Mouse (Mus musculus): ENCODE results near the gene Frrs1l.

Frrs1l gene

GRCm38 (mm10) chr4:56965586-56966179 lies 24.5 kb downstream of the Frrs1l start:
- DNase-seq (ENCODE audit: low spot score), result no peak

DNA sequence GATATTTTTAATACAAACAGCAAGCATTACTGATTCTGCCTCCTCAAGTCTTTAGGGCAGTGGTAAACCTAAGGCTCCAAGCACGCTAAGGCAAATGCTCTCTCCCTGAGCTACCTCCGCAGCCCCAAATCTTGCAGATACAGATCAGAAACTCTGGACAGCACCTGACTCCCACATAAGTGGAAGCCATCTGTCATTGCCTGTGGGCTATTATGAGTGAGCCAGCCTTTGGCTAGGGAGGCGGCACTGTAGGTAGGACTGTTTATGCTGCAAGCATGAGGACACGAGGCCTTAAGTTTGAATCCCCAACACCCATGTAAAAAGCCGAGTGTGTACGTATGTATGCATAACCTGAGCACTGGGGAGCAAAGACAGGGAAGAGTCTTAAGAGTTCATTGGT lies 26.5 kb downstream of the Frrs1l start:
- no peak for DNase-seq (ENCODE audit: low spot score)

GRCm38 (mm10) chr4:56961320-56961925 lies 28.8 kb downstream of the Frrs1l start:
- DNase-seq (ENCODE audit: low spot score), result no peak

DNA sequence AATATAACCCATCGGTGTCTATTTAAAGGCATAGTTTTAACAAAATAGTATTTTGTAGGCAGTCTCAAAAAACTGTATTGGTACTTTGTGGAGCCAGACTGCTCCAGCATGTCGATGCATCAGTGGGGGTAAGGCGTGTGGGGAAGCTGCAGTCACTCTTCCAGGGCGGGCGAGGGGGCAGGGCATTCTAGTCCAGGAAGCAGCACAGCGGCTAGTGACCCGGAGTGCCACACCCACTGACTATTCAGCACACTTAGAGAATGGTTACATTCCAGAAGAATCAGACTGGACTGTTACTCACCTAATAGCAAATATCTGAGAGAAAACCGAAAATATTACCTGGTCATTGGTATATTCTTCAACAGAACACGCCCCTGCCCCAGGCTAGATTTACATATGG lies 32.7 kb downstream of the Frrs1l start:
- no peak for DNase-seq (ENCODE audit: low spot score)

- DNase-seq (ENCODE audit: low spot score), result no peak
Measured at GRCm38 (mm10) chr4:56953235-56953634, 37.0 kb downstream of the Frrs1l start.

DNA sequence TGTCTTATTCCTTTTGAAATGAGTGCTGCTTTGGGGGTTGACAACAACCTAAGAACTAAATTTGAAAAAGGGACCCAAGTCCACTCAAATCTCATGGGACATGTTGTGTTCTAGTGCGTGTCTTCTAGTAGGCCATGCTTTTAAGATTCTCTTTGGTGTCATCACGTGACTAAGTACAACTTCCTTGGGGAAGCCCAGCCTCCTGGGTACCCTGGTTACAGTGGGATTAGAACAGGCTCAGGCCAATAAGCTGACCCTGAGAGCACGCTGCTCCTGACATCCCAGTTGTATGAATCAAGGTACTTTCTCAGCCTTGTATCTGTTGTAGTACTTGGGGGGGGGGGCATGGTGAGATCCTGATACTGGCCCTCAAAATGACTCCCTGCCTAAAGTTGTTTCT lies 38.5 kb downstream of the Frrs1l start:
- no peak for DNase-seq (ENCODE audit: low spot score)

GRCm38 (mm10) chr4:56949494-56949893 lies 40.7 kb downstream of the Frrs1l start:
- no peak for DNase-seq (ENCODE audit: low spot score)

DNA sequence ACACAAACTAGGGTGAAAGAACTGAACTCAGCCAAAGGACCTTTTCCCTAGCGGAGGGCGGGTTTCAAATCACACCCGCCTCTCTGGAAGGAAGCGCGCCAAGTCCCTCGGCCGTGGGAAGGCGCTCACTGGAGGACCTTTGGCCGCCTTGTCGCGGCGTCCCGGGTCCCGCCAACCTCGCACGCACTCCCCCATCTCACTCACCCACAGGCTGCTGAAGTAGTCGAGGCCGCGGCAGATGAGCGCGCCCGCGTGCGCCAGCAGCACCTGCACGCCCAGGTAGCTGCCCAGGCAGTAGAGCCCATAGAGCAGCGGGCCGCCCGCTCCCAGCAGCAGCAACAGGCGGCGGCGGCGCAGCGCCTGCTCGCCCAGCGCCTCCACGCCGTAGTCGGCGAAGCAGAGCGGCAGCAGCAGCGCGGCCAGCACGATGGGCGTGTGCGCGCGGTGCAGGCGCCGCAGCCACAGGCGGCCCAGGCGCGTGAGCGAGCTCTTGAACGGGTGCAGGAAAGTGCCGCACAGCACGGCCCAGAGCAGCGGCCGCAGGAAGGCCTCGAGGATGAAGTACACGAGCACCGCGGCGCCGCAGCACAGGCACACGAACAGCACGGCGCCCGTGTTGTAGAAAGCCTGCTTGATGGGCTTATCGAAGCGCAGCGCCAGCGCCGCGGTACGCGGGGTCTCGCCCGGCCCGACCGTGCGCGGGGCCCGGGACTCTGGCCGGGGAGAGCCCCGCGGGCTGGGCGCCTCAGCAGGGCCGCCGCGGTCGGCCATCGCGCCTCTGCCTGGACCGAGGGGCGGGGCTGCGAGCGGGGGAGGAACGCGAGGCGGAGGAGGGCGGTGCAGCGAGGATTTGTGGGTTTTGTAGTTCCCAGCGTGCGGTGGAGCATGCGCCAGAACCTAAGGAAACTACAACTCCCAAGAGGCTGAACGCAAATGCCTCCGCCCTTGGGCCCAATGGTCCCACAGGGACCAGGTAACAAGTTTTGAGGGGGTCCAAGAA lies 43.2 kb downstream of the Frrs1l start, which contains the start of gene Tmem245:
Gene Tmem245 (minus strand): TSS at position 797 of the 1,000 bp plus-strand sequence.
- peak; percentile 81 for DNase-seq (ENCODE audit: low spot score)

GRCm38 (mm10) chr4:56946180-56946579 lies 44.0 kb downstream of the Frrs1l start:
- DNase-seq (ENCODE audit: low spot score), result no peak

DNA sequence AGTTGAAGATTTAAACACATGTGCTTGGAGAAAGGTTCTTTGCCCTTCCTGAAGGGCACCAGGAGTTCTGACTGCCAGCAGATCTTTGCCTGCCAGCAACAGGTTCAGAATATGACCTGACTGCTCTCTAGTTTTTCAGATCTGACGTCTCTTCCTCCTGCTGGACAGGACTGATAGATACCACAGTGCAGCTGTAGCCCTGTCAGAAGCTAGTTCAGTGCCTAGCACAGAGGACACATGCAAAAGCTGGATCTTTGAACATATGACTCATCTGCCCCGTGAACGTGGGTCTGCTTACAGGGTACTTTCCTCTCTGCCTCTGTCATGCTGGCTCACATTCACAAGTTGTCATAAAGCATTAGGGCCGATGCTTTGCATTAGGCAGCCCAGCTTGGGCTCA lies 45.9 kb downstream of the Frrs1l start:
- no peak for DNase-seq (ENCODE audit: low spot score)

DNA sequence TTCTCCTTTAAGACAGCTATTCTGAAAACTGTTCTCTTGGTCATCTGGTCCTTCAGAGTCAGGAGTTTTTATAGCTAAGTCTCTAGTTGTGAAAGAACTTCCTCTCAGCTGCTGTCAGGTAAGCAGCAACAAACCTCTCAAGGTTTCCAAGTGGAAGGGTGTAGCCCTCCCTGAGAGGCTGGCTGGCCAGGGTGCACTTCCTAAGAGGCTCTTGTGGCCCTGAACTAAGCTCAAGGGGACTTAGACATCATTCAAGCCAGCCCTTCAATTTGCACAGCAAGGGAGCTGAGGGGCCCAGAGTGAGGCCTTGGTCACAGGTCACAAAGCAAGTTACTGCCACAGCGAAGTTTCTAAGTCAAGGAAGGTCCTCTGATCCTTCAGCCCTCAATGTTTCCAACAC lies 46.9 kb downstream of the Frrs1l start:
- no peak for DNase-seq (ENCODE audit: low spot score)

GRCm38 (mm10) chr4:56942567-56942966 lies 47.6 kb downstream of the Frrs1l start:
- no peak for DNase-seq (ENCODE audit: low spot score)

GRCm38 (mm10) chr4:56941481-56941880 lies 48.7 kb downstream of the Frrs1l start:
- no peak for DNase-seq (ENCODE audit: low spot score)

- DNase-seq (ENCODE audit: low spot score), result no peak
Measured at GRCm38 (mm10) chr4:56937136-56937535, 53.1 kb downstream of the Frrs1l start.

DNA sequence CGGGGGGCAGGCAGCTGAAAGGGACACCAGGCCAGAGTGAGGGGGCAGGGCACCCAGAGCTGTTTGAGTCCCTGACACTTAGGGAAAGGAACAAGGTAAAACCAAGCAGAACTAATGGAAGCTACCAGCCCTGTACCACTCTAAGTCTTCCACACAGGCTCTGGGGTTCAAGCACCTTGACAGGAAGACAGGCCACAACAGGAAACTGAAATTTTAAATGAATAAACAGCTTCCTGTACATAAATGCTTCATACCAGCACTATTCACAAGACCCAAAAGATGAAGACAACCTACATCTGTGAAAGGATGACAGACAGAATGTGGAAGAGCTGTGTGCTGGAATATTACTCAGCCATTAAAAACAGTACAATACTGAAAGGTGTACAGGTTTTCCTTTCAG lies 54.9 kb downstream of the Frrs1l start:
- no peak for DNase-seq (ENCODE audit: low spot score)

DNA sequence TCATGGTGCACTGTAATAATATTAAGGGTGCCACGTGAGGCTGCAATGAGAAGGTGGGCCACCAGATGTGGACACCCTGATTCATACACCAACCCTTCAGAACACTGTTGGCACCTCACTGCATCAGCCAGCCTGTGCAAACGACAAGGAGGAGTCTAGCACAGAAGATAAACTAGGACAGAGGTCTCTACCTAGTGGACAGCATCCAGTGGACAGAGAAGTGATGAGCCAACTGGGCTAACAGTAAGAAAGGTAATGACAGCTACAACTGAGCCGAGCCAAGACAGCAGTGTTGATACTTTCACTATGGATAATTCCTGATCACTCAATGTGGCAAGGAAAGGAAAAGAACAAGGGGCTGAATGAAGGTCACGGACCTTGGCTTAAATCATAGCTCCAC lies 57.0 kb downstream of the Frrs1l start:
- no peak for DNase-seq (ENCODE audit: low spot score)

DNA sequence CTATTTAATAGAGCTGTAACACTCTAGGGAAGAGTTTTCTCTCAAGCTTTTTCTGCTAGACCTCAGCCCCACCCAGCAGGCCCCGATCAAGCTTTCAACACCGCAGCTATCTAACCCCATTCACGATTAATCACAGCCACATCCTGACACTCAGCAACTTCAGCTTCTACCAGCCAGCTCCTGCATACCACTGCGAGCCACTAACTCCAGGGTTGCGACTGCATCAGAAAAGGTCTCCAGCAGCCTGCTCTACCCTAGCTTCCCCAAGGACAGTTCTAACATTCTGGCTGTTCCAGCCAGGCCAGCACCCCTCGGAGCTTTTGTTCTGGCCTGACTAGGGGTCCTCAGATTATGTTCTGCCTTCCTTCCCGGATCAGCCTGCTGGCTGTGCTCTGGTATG lies 58.1 kb downstream of the Frrs1l start:
- DNase-seq (ENCODE audit: low spot score), result no peak

- DNase-seq (ENCODE audit: low spot score), result no peak
Measured at GRCm38 (mm10) chr4:56930312-56930711, 59.9 kb downstream of the Frrs1l start.

- no peak for DNase-seq (ENCODE audit: low spot score)
Measured at GRCm38 (mm10) chr4:56926971-56927370, 63.2 kb downstream of the Frrs1l start.

DNA sequence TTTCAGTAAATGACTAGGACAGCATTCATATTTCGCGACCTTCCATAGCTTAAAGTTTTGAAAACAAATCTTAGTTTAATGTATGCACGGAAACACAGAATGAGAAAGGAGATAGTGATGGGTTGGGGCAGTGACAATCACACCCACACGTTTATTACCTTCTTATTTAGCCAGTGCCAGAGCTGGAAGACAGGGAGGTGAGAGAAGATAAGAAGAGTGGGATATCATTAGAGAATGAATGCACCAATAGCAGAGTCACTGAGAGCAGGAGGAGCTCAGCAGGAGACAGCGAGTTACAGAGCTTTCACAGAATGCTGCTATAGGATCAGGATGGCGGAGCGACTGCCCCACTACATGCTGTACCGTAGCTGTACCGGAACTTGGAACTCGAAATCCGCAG lies 68.0 kb downstream of the Frrs1l start:
- DNase-seq (ENCODE audit: low spot score), result no peak

- no peak for DNase-seq (ENCODE audit: low spot score)
Measured at GRCm38 (mm10) chr4:56915732-56916325, 74.4 kb downstream of the Frrs1l start.

- no peak for DNase-seq (ENCODE audit: low spot score)
Measured at GRCm38 (mm10) chr4:56914761-56915160, 75.4 kb downstream of the Frrs1l start.
